Mouse (Mus musculus): ENCODE measurements around the gene Ifnb1.

DNA sequence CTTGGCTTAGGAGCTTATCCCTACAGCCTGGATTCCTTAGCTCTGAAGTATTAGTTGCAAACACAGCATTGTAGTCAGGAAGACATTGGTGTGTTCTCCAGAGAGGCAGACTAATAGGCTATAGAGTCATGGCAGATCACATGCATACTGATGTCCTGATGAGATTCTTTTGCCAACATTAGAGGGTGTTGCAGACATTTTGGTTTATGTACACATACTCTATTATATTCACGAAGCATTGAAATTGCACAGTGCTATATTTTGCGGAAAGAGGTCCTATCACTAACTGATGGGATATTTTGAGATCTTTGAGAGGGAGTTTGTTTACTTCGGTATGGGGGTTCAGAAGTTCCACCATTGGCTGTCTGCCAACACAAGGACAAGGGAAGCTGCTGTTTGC, 34.5 kb downstream of the Ifnb1 start:
- no peak for TF ChIP-seq POLR2A (IDR thresholded peaks at IDR 0.05; ENCODE audit: low read depth, low read length)
- TF ChIP-seq CTCF (IDR thresholded peaks at IDR 0.05; ENCODE audit: borderline replicate concordance, insufficient read depth, low read length), result no peak

Measured in embryonic fibroblast, embryonic 13.5 days (primary cell).